ENCODE assay signal across 7 mouse cellular contexts in the genomic region with DNA sequence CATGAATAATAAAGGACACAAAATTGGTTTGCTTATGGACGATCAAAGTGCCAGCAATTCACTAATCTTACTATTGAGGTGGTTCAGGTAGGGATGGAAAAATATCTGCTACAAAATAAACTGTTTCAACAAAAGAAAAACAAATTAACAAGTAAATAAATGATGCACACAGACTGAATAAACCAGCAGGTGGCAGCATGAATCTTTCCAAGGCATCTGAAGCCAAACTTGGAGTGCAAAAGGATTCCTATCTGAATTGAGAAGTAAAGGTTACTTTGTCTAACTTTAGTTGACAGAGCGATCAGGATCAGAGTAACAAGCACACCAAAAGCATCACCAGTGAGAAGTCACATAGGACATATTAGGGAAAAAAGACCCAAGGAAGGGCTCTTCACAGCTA.
DNase-seq lines count a peak whose midpoint lies in the region; ATAC-seq lines count a peak whose summit lies in the region.

No protein-coding gene starts in this region.

- H3K4me1 ChIP-seq in heart, embryonic 13.5 days, result no peaks in the 10 kb centered on the region
- no peaks in the 10 kb centered on the region for H3K4me1 ChIP-seq in kidney, embryonic 16.5 days (ENCODE audit: insufficient read depth, low read length)
- H3K4me1 ChIP-seq in lung, embryonic 15.5 days, result no peaks in the 10 kb centered on the region

- H3K4me2 ChIP-seq in heart, embryonic 13.5 days, result peak overlapping the region; percentile 58
- peak overlapping the region; percentile 47 for H3K4me2 ChIP-seq in kidney, embryonic 16.5 days (replicated peaks; ENCODE audit: low read depth, low read length)
- H3K4me2 ChIP-seq in lung, embryonic 15.5 days, result peak overlapping the region; percentile 46

- 0 out of 2 replicates have a peak, but pooled peaks cover 7% of the 10 kb centered on the region for H3K27me3 ChIP-seq in heart, embryonic 13.5 days (replicated peaks)
- no peaks in the 10 kb centered on the region for H3K27me3 ChIP-seq in kidney, embryonic 16.5 days (ENCODE audit: insufficient read depth, low read length)
- no peaks in the 10 kb centered on the region for H3K27me3 ChIP-seq in lung, embryonic 15.5 days

- DNase-seq in 3T3-L1 (ENCODE audit: low read depth, low spot score) (peak; percentile 72), A20 (ENCODE audit: low read depth, low spot score) (peak; percentile 58)
- peak; percentile 56 for DNase-seq in c-Kit-positive CD71-positive TER-119-positive erythroid progenitor cells, embryonic 14.5 days (ENCODE audit: low spot score)
- peak; percentile 80 for DNase-seq in retina, postnatal 1 day

- 21% methylated on average over 2 of the region's 2 CpGs for WGBS in heart, embryonic 13.5 days
- 43% methylated on average over 2 of the region's 2 CpGs for WGBS in kidney, embryonic 16.5 days
- WGBS in lung, embryonic 15.5 days, result 26% methylated on average over 2 of the region's 2 CpGs

- H3K9me3 ChIP-seq in heart, embryonic 13.5 days, result no peaks in the 10 kb centered on the region
- H3K9me3 ChIP-seq in kidney, embryonic 16.5 days (ENCODE audit: low read length), result peaks cover 3% of the 10 kb centered on the region; the same call in 1 of the 2 replicates
- no peaks in the 10 kb centered on the region for H3K9me3 ChIP-seq in lung, embryonic 15.5 days

- H3K36me3 ChIP-seq in heart, embryonic 13.5 days, result no peaks in the 10 kb centered on the region
- H3K36me3 ChIP-seq in kidney, embryonic 16.5 days (ENCODE audit: insufficient read depth, low read length), result no peaks in the 10 kb centered on the region
- H3K36me3 ChIP-seq in lung, embryonic 15.5 days, result no peaks in the 10 kb centered on the region

- no peak overlapping the region for H3K9ac ChIP-seq in heart, embryonic 13.5 days
- H3K9ac ChIP-seq in kidney, embryonic 16.5 days (replicated peaks; ENCODE audit: low read length), result no peak overlapping the region
- no peak overlapping the region for H3K9ac ChIP-seq in lung, embryonic 15.5 days

- H3K27ac ChIP-seq in heart, embryonic 13.5 days (replicated peaks), result no peak overlapping the region
- no peak overlapping the region for H3K27ac ChIP-seq in kidney, embryonic 16.5 days (ENCODE audit: low read length)
- H3K27ac ChIP-seq in lung, embryonic 15.5 days, result no peak overlapping the region

- H3K4me3 ChIP-seq in heart, embryonic 13.5 days, result peak overlapping the region; percentile 55; the same call in 1 of the 2 replicates
- H3K4me3 ChIP-seq in kidney, embryonic 16.5 days (ENCODE audit: low read length), result no peak overlapping the region
- peak overlapping the region; percentile 48; the same call in 1 of the 2 replicates for H3K4me3 ChIP-seq in lung, embryonic 15.5 days

- ATAC-seq in heart, embryonic 13.5 days (ENCODE audit: extremely low read depth, insufficient number of reproducible peaks, low FRiP score, low TSS enrichment), result no peak
- no peak for ATAC-seq in kidney, embryonic 16.5 days (ENCODE audit: low FRiP score, low TSS enrichment)
- ATAC-seq in lung, embryonic 15.5 days (ENCODE audit: borderline replicate concordance, extremely low read depth, low FRiP score, low TSS enrichment), result no peak
